Mouse (Mus musculus) left cerebral cortex, adult 2 months (tissue): ENCODE measurements at regions not wholly inside any gene's neighbourhood (a gene's known extent, or its start where the extent isn't known, plus 50 kb on each side); places are given as distances from the start of the nearest gene placed in this dataset.

ENCODE experiments used
- DNase-seq, 2 experiments: peaks; one replicate each; pipeline ENCODE4 v3.0.0; 2021 to 2022; ENCODE audit warnings: low spot score in 2 of 2, mixed read lengths in 1 of 2; ENCODE audit errors: extremely low spot score in 1 of 2
- H3K27ac ChIP-seq: fragments of 200-600 bp; 2 replicates; pipeline ENCODE4 v1.8.1; 2022
- H3K4me3 ChIP-seq: fragments of 200-600 bp; 2 replicates; pipeline ENCODE4 v1.8.1; 2022
- CTCF ChIP-seq: fragments of 200-600 bp; IDR thresholded peaks from 2 replicates; pipeline ENCODE4 v1.8.1; 2022; ENCODE audit warnings: antibody characterized with exemption, mild to moderate bottlenecking, moderate library complexity
- intact Hi-C: fragments of 180-260 bp; cut with DNase I; formaldehyde crosslinking; loops from one replicate; pipeline ENCODE4 v1.15.1; 2025

GRCm38 (mm10) chr17:15311822-15312221, 64.8 kb downstream of the Dll1 start:
- no peak for DNase-seq
- intact Hi-C loops: no loop called here
- Histone ChIP-seq H3K27ac (no peak overlapping the region), H3K4me3 (no peak overlapping the region)
- no peak for TF ChIP-seq CTCF

GRCm38 (mm10) chr17:15310465-15310864, 66.2 kb downstream of the Dll1 start:
- no peak for DNase-seq
- no peak for TF ChIP-seq CTCF
- Histone ChIP-seq H3K4me3 (no peak overlapping the region), H3K27ac (no peak overlapping the region)
- intact Hi-C loops: no loop called here

GRCm38 (mm10) chr17:15302110-15302509, 74.6 kb downstream of the Dll1 start:
- Histone ChIP-seq H3K4me3 (no peak overlapping the region), H3K27ac (no peak overlapping the region)
- intact Hi-C loops: no loop called here
- no peak for TF ChIP-seq CTCF
- no peak for DNase-seq

- intact Hi-C loops: no loop called here
- no peak for DNase-seq
- no peak for TF ChIP-seq CTCF
Measured at GRCm38 (mm10) chr17:15299743-15300371, 76.8 kb downstream of the Dll1 start.

GRCm38 (mm10) chr17:15294165-15294585, 82.5 kb downstream of the Dll1 start:
- DNase-seq: no peak
- TF ChIP-seq CTCF: no peak
- intact Hi-C loops: no loop called here
- no peak overlapping the region for H3K27ac ChIP-seq
- H3K4me3 ChIP-seq: no peak overlapping the region

More at GRCm38 (mm10) chr17:15299743-15300371, 76.8 kb downstream of the Dll1 start:
- H3K27ac ChIP-seq: no peak overlapping the region
- H3K4me3 ChIP-seq: no peak overlapping the region

- intact Hi-C loops: no loop called here
- no peak for TF ChIP-seq CTCF
- Histone ChIP-seq H3K4me3 (no peak overlapping the region), H3K27ac (no peak overlapping the region)
- DNase-seq: no peak
Measured at GRCm38 (mm10) chr17:15292490-15293070, 84.1 kb downstream of the Dll1 start.

- no peak for TF ChIP-seq CTCF
- no peak for DNase-seq
- Histone ChIP-seq H3K4me3 (no peak overlapping the region), H3K27ac (no peak overlapping the region)
- intact Hi-C loops: no loop called here
Measured at GRCm38 (mm10) chr17:15291626-15292025, 85.0 kb downstream of the Dll1 start.

GRCm38 (mm10) chr17:15290326-15290725, 86.3 kb downstream of the Dll1 start:
- DNase-seq: no peak
- no peak overlapping the region for H3K27ac ChIP-seq
- intact Hi-C loops: no loop called here
- H3K4me3 ChIP-seq: no peak overlapping the region
- no peak for TF ChIP-seq CTCF

- no peak overlapping the region for H3K4me3 ChIP-seq
- TF ChIP-seq CTCF: no peak
- DNase-seq: no peak
- intact Hi-C loops: no loop called here
- no peak overlapping the region for H3K27ac ChIP-seq
Measured at GRCm38 (mm10) chr17:15289062-15289461, 87.6 kb downstream of the Dll1 start.

GRCm38 (mm10) chr17:15288640-15289039, 88.0 kb downstream of the Dll1 start:
- DNase-seq: no peak
- intact Hi-C loops: no loop called here
- no peak for TF ChIP-seq CTCF
- Histone ChIP-seq H3K27ac (no peak overlapping the region), H3K4me3 (no peak overlapping the region)

- Histone ChIP-seq H3K27ac (no peak overlapping the region), H3K4me3 (no peak overlapping the region)
- no peak for DNase-seq
- intact Hi-C loops: no loop called here
- no peak for TF ChIP-seq CTCF
Measured at GRCm38 (mm10) chr17:15286596-15286995, 90.1 kb downstream of the Dll1 start.

GRCm38 (mm10) chr17:15285399-15286043, 91.2 kb downstream of the Dll1 start:
- peak in 1 of 2 experiments; percentile 18 for DNase-seq
- intact Hi-C loops: no loop called here
- TF ChIP-seq CTCF: no peak
- Histone ChIP-seq H3K4me3 (no peak overlapping the region), H3K27ac (no peak overlapping the region)
